Mouse (Mus musculus): Measurements from ENCODE around the gene Tnfsf12.
"Not testable (repeated sequence)": the region's sequence is repeated elsewhere in the genome, so short reads cannot be mapped to it uniquely, and the experiment has no call there.

GRCm38 (mm10) chr11:69702886-69703285 lies 7.2 kb upstream of the Tnfsf12 start:
- not testable (repeated sequence) for TF ChIP-seq CTCF, POLR2A (IDR thresholded peaks at IDR 0.05; ENCODE audit: insufficient read depth, low read depth, low read length)

Measured in olfactory bulb, adult 2 months (tissue).